Mouse (Mus musculus): ENCODE results near the gene Midn. TPM values are rescaled to one million over a fixed set of nuclear protein-coding genes. Genes with fewer than 3 reads are reported as not detected.

The Midn gene
- 224 and 253 TPM in 2 replicates for polyA plus RNA-seq (2012; ENCODE audit: low replicate concordance)

DNA sequence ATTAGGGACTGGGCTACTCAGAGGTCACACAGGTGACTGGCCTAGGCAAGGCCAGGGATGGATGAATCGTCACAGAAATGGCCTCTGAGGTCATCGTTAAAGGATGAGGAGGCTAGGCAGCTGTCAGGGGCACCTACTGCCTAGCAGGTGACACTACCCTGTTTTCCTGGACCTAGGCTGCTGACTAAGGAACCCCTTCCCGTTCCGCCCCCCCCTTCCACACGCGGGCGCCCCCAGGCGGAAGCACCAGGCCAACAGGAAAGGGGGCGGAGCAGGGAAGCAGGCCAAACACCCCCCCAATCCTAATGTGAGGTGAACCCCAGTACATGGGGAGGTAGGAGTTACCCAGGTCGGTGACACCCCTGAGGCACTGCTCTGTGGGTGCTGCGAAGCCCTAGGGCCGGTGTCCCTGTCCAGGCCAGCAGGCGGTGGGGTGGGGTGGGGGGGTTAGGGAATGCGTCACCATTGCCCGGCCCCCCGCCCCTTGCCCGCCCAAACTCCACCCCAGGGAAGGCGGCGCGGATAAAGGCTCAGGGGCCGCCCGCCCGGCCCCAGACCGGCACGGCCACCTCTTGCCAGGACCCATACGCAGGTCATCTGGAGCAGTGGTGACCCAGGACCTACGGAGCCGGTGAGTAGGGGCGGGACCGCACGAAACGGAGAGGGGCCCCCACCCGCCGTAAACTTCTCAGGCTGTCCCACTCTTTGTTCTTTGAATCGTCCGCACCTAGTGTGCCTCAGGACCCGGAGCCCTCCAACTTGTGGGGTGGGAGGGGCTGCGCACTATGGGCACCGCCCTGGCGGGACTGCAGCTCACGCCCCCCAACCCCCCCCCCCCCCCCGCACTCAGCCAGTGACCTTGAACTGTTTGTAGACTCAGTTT lies at the start of gene Midn:
TSS of gene Midn (plus strand) at position 554 of the 883 bp plus-strand sequence.

GRCm38 (mm10) chr10:80105460-80105859 lies 42.6 kb upstream of the Midn start, which contains the start of gene Sbno2:
Sbno2 (minus strand) TSS chr10:80105571.

GRCm38 (mm10) chr10:80115290-80115943 lies 32.7 kb upstream of the Midn start, which contains the start of gene Stk11:
Stk11 (plus strand) TSS chr10:80115803.

GRCm38 (mm10) chr10:80138553-80139438 lies 9.3 kb upstream of the Midn start, which contains the start of gene Atp5d:
Atp5d (plus strand) TSS chr10:80138632.

DNA sequence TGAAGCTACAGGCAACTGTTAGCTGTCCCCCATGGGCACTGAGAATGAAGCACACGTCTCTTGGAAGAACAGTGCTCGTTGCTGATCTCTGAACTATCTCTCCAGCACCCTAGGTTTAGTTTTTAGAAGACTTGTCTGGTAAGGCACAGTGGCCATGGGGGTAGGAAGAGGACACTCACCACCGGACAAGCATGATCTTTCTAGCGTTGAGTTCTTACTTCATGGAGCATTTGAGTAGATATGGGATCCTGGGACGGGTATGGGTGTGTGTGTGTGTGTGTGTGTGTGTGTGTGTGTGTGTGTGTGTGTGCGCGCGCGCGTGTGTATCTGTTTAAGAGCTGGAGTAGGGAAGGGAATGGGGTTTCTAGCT lies 7.4 kb upstream of the Midn start, which contains the start of gene Cbarp:
TSS of gene Cbarp (minus strand) at position 170 of the 370 bp plus-strand sequence.

GRCm38 (mm10) chr10:80165392-80166128 lies 17.5 kb downstream of the Midn start, which contains the start of gene Cirbp:
Cirbp (plus strand) TSS chr10:80165985.

GRCm38 (mm10) chr10:80172527-80173292 lies 24.6 kb downstream of the Midn start, which contains the start of gene 1600002K03Rik:
1600002K03Rik (plus strand) TSS chr10:80172944.

DNA sequence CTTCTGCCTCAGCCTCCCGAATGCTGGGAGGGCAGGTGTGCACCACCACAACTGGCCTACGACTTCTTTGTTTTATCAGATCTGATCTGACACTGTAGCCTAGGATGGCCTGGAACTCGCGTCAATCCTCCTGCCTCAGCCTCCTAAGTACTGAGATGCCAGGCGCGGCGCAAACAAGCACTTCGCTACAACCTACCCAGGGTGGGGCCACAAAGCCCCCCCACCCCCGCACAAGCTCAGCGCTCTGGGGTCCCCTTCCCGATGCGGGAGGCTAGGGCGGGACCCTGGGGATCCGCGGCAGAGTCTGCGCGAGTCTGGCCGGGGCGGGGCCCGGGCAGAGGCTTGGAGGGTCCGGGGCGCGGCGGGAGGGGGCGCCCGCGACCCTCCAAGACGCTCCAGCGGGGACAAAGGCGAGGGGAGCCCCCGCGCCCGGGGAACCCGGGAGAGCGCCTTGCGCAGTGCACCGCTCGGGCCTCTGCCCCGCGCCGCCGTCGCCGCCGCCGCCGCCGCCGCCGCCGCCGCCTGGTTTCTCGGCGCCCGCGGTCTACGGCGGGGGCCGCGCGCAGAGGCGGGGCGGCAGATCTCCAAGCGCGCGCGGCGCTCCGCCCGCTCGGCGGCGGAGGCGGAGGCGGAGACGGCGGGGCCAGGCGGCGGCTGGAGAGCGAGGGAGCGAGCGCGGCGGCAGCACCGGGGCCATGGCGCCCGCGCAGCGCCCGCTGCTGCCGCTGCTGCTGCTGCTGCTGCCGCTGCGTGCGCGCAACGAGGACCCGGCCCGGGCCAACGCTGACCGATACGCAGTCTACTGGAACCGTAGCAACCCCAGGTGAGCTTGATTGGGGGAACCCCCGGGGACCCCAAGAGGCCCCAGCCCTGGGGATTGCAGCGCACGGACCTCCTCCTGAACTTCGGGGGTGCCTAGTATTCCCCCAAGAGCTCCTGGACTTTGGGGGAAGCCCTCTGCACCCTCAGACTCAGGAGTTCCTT lies 31.3 kb downstream of the Midn start, which contains the start of gene Efna2:
TSS of gene Efna2 (plus strand) at position 415 of the 984 bp plus-strand sequence.

Other genes starting within 250 kb of the Midn start
- 54.4 and 61.9 TPM in 2 replicates for gene Med16, start 239.3 kb upstream of the Midn start, polyA plus RNA-seq (2012; ENCODE audit: low replicate concordance)
- gene Gm26602, start 237.4 kb upstream of the Midn start, polyA plus RNA-seq (2012; ENCODE audit: low replicate concordance): not detected in 2 replicates
- 0.52 and 0.64 TPM in 2 replicates for gene Kiss1r, start 231.3 kb upstream of the Midn start, polyA plus RNA-seq (2012; ENCODE audit: low replicate concordance)
- 102 and 146 TPM in 2 replicates for gene R3hdm4, start 227.1 kb upstream of the Midn start, polyA plus RNA-seq (2012; ENCODE audit: low replicate concordance)
- 59.2 and 117 TPM in 2 replicates for gene Arid3a, start 221.2 kb upstream of the Midn start, polyA plus RNA-seq (2012; ENCODE audit: low replicate concordance)
- gene Wdr18, start 188.1 kb upstream of the Midn start, polyA plus RNA-seq (2012; ENCODE audit: low replicate concordance): 67.7 and 87.8 TPM in 2 replicates
- gene Grin3b, start 177.6 kb upstream of the Midn start, polyA plus RNA-seq (2012; ENCODE audit: low replicate concordance): 0.12 and 0.17 TPM in 2 replicates
- 658 and 1,473 TPM in 2 replicates for gene Tmem259, start 163.9 kb upstream of the Midn start, polyA plus RNA-seq (2012; ENCODE audit: low replicate concordance)
- gene Cnn2, start 159.7 kb upstream of the Midn start, polyA plus RNA-seq (2012; ENCODE audit: low replicate concordance): 222 and 247 TPM in 2 replicates
- 37.0 and 54.4 TPM in 2 replicates for gene Abca7, start 151.8 kb upstream of the Midn start, polyA plus RNA-seq (2012; ENCODE audit: low replicate concordance)
- 156 and 353 TPM in 2 replicates for gene Arhgap45, start 131.6 kb upstream of the Midn start, polyA plus RNA-seq (2012; ENCODE audit: low replicate concordance)
- gene Polr2e, start 108.5 kb upstream of the Midn start, polyA plus RNA-seq (2012; ENCODE audit: low replicate concordance): 53.8 and 132 TPM in 2 replicates
- gene Gpx4, start 101.1 kb upstream of the Midn start, polyA plus RNA-seq (2012; ENCODE audit: low replicate concordance): 698 and 1,678 TPM in 2 replicates
- 72.7 and 82.1 TPM in 2 replicates for gene Sbno2, start 42.7 kb upstream of the Midn start, polyA plus RNA-seq (2012; ENCODE audit: low replicate concordance)
- gene Stk11, start 32.5 kb upstream of the Midn start, polyA plus RNA-seq (2012; ENCODE audit: low replicate concordance): 127 and 185 TPM in 2 replicates
- gene Atp5d, start 9.6 kb upstream of the Midn start, polyA plus RNA-seq (2012; ENCODE audit: low replicate concordance): 1,038 and 1,245 TPM in 2 replicates
- 40.1 and 43.9 TPM in 2 replicates for gene Cbarp, start 7.4 kb upstream of the Midn start, polyA plus RNA-seq (2012; ENCODE audit: low replicate concordance)
- 19.6 and 38.2 TPM in 2 replicates for gene Cirbp, start 17.7 kb downstream of the Midn start, polyA plus RNA-seq (2012; ENCODE audit: low replicate concordance)
- 7.0 and 16.7 TPM in 2 replicates for gene 1600002K03Rik, start 24.7 kb downstream of the Midn start, polyA plus RNA-seq (2012; ENCODE audit: low replicate concordance)
- gene Efna2, start 31.2 kb downstream of the Midn start, polyA plus RNA-seq (2012; ENCODE audit: low replicate concordance): 1.4 and 1.8 TPM in 2 replicates
- gene Mum1, start 78.2 kb downstream of the Midn start, polyA plus RNA-seq (2012; ENCODE audit: low replicate concordance): 47.2 and 117 TPM in 2 replicates
- 197 and 234 TPM in 2 replicates for gene Ndufs7, start 100.8 kb downstream of the Midn start, polyA plus RNA-seq (2012; ENCODE audit: low replicate concordance)
- 0.64 and 0.93 TPM in 2 replicates for gene Gamt, start 112.7 kb downstream of the Midn start, polyA plus RNA-seq (2012; ENCODE audit: low replicate concordance)
- 831 and 856 TPM in 2 replicates for gene Dazap1, start 113.2 kb downstream of the Midn start, polyA plus RNA-seq (2012; ENCODE audit: low replicate concordance)
- 1,647 and 3,347 TPM in 2 replicates for gene Rps15, start 144.2 kb downstream of the Midn start, polyA plus RNA-seq (2012; ENCODE audit: low replicate concordance)
- gene Apc2, start 147.7 kb downstream of the Midn start, polyA plus RNA-seq (2012; ENCODE audit: low replicate concordance): 0.09 and 0.10 TPM in 2 replicates
- gene 2310011J03Rik, start 172.3 kb downstream of the Midn start, polyA plus RNA-seq (2012; ENCODE audit: low replicate concordance): 80.6 and 113 TPM in 2 replicates
- gene Pcsk4, start 181.2 kb downstream of the Midn start, polyA plus RNA-seq (2012; ENCODE audit: low replicate concordance): 29.8 and 43.5 TPM in 2 replicates
- gene Reep6, start 181.7 kb downstream of the Midn start, polyA plus RNA-seq (2012; ENCODE audit: low replicate concordance): 198 and 406 TPM in 2 replicates
- 59.0 and 75.4 TPM in 2 replicates for gene Adamtsl5, start 200.1 kb downstream of the Midn start, polyA plus RNA-seq (2012; ENCODE audit: low replicate concordance)
- gene Plk5, start 208.2 kb downstream of the Midn start, polyA plus RNA-seq (2012; ENCODE audit: low replicate concordance): not detected in 2 replicates
- 45.9 and 68.4 TPM in 2 replicates for gene Mex3d, start 239.4 kb downstream of the Midn start, polyA plus RNA-seq (2012; ENCODE audit: low replicate concordance)